Mouse (Mus musculus): ENCODE measurements around the gene Fam222a.

Fam222a gene

DNA sequence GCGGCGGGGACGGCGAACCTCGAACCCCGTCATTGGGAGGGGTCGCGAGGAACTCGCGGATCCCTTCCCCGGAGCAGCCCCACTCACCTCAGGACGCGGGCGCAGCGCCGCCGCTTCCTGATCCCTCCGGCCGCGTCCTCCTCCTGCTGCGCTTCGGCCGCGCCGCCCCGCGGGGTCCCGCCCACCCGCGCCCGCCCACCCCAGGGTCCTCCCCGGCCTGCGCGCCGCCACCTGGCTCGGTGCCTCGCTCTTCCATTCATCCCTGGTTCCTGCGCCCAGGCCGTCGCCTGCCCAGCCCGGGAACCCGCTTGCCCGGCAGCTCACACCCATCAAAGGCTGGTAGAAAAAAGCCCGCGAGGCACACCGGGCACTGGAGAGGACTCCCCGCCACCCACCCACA, 90.4 kb downstream of the Fam222a start, which contains the start of gene Trpv4:
Gene Trpv4, minus strand, starts transcription at position 167 of the 400 bp plus-strand sequence.
- no peak for DNase-seq

DNA sequence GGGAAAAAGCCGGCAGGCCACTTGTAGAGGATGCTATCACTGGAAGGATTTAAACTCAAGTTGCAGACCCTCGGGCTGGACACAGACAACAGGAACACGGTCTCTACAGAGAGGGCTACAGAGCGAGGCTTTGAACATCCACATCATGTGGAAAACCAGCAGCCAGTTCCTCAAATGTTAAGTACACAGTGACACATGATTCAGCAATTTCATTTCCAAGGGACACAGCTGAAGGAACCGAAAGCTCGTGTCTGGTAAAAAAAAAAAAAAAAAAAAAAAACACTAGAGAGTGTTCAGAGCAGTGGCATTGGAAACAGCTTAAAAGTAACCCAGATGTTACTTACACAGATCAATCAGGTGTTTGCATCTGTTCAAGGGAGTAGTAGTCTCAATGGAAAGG, 93.2 kb downstream of the Fam222a start:
- no peak for DNase-seq
